Mouse (Mus musculus) heart, adult 2 months (tissue): ENCODE measurements around the gene Tmem186. TPM values are rescaled to one million over a fixed set of nuclear protein-coding genes. Genes with fewer than 3 reads are reported as not detected.

Experiments
- DNase-seq, 2 experiments: peaks; one replicate each; pipeline ENCODE4 v3.0.0; 2021
- H3K27ac ChIP-seq: fragments of 200-600 bp; 2 replicates; pipeline ENCODE4 v1.8.1; 2022
- H3K27me3 ChIP-seq: fragments of 200-500 bp; 2 replicates; pipeline ENCODE4 v1.6.1; 2012; ENCODE audit warnings: mild to moderate bottlenecking, low read length, inconsistent platforms, mixed read lengths; ENCODE audit not compliant: control insufficient read depth, insufficient read depth
- H3K36me3 ChIP-seq: fragments of 200-500 bp; 2 replicates; pipeline ENCODE4 v1.6.1; 2012; ENCODE audit warnings: low read length, inconsistent platforms; ENCODE audit not compliant: control insufficient read depth, insufficient read depth
- H3K4me1 ChIP-seq: fragments of 200-500 bp; 2 replicates; pipeline ENCODE4 v1.6.1; 2011; ENCODE audit warnings: low read length; ENCODE audit not compliant: control insufficient read depth, insufficient read depth
- H3K4me3 ChIP-seq: fragments of 200-600 bp; 2 replicates; pipeline ENCODE4 v1.8.1; 2022
- H3K79me2 ChIP-seq: fragments of 200-500 bp; replicated peaks from 2 replicates; pipeline ENCODE4 v1.6.1; 2012; ENCODE audit warnings: mild to moderate bottlenecking, inconsistent platforms, low read length, moderate library complexity, mixed read lengths; ENCODE audit not compliant: control insufficient read depth, insufficient read depth
- H3K9ac ChIP-seq: fragments of 200-500 bp; 2 replicates; pipeline ENCODE4 v1.6.1; 2012; ENCODE audit warnings: low read depth, mild to moderate bottlenecking, control low read depth, inconsistent platforms, low read length, mixed read lengths
- CTCF ChIP-seq: fragments of 200-600 bp; IDR thresholded peaks from 2 replicates; pipeline ENCODE4 v1.8.1; 2022; ENCODE audit warnings: antibody characterized with exemption, mild to moderate bottlenecking, moderate library complexity
- EP300 ChIP-seq: fragments of 200-500 bp; IDR thresholded peaks from 2 replicates; pipeline ENCODE4 v1.6.1; 2011; ENCODE audit warnings: low read depth, low read length, control low read depth; ENCODE audit not compliant: insufficient read depth
- POLR2A ChIP-seq: fragments of 200-500 bp; IDR thresholded peaks from 2 replicates; pipeline ENCODE4 v1.6.1; 2011; ENCODE audit warnings: mild to moderate bottlenecking, low read depth, low read length, control low read depth; ENCODE audit not compliant: insufficient read depth
- WGBS: fragments of 180-500 bp; shearing (Covaris S2); methylation state at CpG from one replicate; pipeline ENCODE4 v1.1.7; 2018; 5-methylcytosine and 5-hydroxymethylcytosine counted together
- intact Hi-C: fragments of 180-260 bp; cut with DNase I; formaldehyde crosslinking; loops from one replicate; pipeline ENCODE4 v1.15.1; 2025
- polyA plus RNA-seq: library from polyadenylated mRNA; depleted of rRNA; stranded (reverse); fragments of >200 nt; gene quantifications from 2 replicates; pipeline ENCODE4 v1.2.3, GENCODE M21; 2012
- total RNA-seq, 2 experiments: library from RNA; stranded (reverse); gene quantifications; 2 replicates each; pipeline ENCODE4 v1.2.3; 2021

The Tmem186 gene
- total and polyA plus RNA-seq, 3 experiments, result 13.7 to 19.1 (median 17.2) TPM

DNA sequence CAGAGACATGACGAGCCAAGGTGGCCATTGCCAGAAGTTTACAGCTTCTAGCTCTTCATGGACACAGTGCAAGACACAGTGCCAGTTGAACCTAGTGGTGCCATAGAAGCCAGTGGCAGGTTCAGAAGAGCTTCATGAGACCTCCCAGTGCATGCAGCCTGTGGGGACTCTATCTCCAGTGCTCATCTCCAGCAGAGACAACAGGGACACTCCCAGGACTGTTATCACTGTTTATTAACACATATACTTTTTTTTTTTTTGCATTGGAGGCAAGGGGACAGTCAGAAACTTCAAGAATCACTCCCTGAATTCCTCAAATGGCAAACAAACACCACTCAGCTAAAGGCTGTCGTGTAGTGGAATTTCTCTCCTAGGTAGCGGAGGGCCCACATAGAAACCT, 24.1 kb downstream of the Tmem186 start:
- Histone ChIP-seq H3K9ac (no peak overlapping the region), H3K79me2 (no peaks in the 10 kb centered on the region), H3K4me3 (no peak overlapping the region), H3K27me3 (no peaks in the 10 kb centered on the region), H3K36me3 (no peaks in the 10 kb centered on the region), H3K27ac (no peak overlapping the region), H3K4me1 (no peaks in the 10 kb centered on the region)
- WGBS, result 84% methylated on average over 3 of the region's 3 CpGs
- DNase-seq, result no peak
- TF ChIP-seq CTCF, result no peak
- TF ChIP-seq POLR2A, result no peak
- TF ChIP-seq EP300, result no peak
- intact Hi-C loops, result no loop called here

DNA sequence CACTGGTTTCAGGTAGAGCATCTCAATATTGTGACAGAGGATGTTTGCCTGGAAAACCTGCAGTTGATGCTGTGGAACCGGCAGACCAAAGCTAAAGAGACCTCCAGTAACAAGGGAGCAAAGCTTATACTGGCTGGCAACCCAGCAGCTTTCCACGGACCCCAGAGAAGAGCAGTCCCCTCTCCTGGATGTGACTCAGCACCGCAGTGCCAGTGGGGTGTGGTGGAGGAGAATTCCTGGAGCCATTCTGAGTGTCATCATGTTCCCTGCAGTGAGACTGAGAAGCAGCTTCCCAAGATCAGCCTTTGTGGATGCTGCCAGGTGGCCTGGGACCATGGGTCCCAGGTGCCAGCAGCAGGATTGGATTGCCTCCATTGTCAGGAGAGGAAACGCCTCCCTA, 24.5 kb downstream of the Tmem186 start:
- no peak for DNase-seq
- no peak overlapping the region for H3K9ac ChIP-seq
- no peak overlapping the region for H3K4me3 ChIP-seq
- H3K27me3 ChIP-seq, result no peaks in the 10 kb centered on the region
- no peaks in the 10 kb centered on the region for H3K4me1 ChIP-seq
- H3K36me3 ChIP-seq, result no peaks in the 10 kb centered on the region
- no peak for TF ChIP-seq CTCF
- no peak for TF ChIP-seq POLR2A
- TF ChIP-seq EP300, result no peak
- 79% methylated on average over 4 of the region's 4 CpGs for WGBS
- H3K27ac ChIP-seq, result no peak overlapping the region
- intact Hi-C loops, result no loop called here
- H3K79me2 ChIP-seq, result no peaks in the 10 kb centered on the region

DNA sequence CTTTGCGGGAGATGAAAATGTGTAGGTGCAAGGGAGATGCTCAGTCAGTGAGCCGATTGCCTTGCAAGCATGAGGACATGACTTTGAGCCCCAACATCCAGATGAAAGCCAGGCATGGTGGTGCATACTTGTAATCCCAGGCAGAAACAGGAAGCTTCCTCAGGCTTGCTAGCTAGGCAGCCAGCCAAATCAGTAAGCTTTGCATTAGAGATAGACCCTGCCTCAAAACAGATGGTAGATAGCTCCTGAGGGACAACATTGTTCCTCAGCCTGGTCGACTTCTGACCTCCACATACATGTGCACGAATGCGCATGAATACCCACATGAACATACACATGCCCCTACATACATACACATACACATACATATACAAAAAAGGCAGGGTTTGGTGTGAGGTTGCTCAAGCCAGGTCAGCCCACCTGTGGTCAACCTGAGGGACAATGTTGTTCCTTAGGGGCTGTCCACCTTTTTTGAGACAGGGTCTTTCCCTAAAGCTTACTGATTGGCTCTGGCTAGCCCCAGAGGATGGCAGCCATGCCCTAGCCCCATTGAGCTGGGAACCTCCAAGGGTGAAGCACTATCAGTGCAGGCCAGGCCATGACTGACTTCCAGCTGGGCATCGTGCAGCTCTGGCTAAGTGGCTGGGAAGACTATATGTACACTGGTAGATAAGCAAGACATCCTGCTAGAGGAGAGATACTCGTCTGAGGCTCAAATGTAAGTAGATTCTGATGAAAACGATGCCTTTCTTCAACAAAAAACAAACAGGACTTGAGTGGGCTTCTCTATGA, 25.1 kb downstream of the Tmem186 start:
- Histone ChIP-seq H3K36me3 (no peaks in the 10 kb centered on the region), H3K4me1 (no peaks in the 10 kb centered on the region), H3K27ac (no peak overlapping the region), H3K9ac (no peak overlapping the region), H3K4me3 (no peak overlapping the region), H3K27me3 (no peaks in the 10 kb centered on the region), H3K79me2 (no peaks in the 10 kb centered on the region)
- TF ChIP-seq CTCF, result no peak
- TF ChIP-seq POLR2A, result no peak
- TF ChIP-seq EP300, result no peak
- intact Hi-C loops, result no loop called here
- 64% methylated on average over 8 of the region's 8 CpGs for WGBS
- no peak for DNase-seq

DNA sequence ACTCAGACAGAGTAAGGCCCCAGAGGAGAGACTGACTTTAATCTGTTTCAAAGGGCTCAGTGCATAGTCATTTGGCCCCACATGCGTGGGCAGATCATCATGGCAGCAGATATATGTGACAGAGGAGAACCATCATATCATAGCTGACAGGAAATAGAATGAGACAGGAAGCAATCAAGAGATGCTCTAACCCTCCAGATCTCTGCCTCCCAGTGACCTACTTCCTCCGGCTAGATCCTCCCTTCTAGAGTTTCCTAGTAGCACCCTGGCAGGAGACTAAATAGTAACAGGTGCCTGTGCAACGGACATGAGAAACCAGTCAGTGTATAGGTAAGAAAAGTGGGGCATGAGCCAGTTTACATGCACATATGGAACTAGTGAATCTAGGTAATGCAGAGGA, 27.1 kb downstream of the Tmem186 start:
- Histone ChIP-seq H3K36me3 (no peaks in the 10 kb centered on the region), H3K27ac (no peak overlapping the region), H3K4me3 (no peak overlapping the region), H3K79me2 (no peaks in the 10 kb centered on the region), H3K4me1 (no peaks in the 10 kb centered on the region), H3K9ac (no peak overlapping the region), H3K27me3 (no peaks in the 10 kb centered on the region)
- WGBS, result 61% methylated on average over 3 of the region's 3 CpGs
- TF ChIP-seq CTCF, result no peak
- TF ChIP-seq POLR2A, result no peak
- no peak for TF ChIP-seq EP300
- intact Hi-C loops, result no loop called here
- no peak for DNase-seq

DNA sequence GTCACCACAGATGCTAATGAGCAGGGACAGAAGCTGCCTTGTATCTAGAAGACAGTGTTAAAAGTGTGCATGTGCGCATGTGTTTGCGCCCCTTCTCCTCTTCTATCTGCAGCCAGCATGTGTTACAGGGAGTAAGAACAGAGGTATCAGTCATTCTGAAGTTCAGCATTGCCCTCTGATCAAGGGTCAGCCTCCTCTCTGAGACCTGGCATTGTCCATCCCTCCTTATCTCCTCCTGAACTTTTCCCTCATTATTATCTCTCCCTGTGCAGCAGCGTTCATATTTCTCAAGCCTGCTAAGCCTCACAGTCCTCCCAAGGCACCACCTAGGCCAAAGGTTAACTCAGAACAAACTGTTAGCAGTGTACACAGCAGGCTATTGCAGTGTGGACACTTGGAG, 33.7 kb downstream of the Tmem186 start:
- no peak overlapping the region for H3K9ac ChIP-seq
- intact Hi-C loops, result no loop called here
- TF ChIP-seq POLR2A, result no peak
- TF ChIP-seq CTCF, result no peak
- no peak for TF ChIP-seq EP300
- H3K27ac ChIP-seq, result no peak overlapping the region
- H3K27me3 ChIP-seq, result no peaks in the 10 kb centered on the region
- no peak overlapping the region for H3K4me3 ChIP-seq
- H3K36me3 ChIP-seq, result no peaks in the 10 kb centered on the region
- no peak for DNase-seq
- H3K79me2 ChIP-seq, result no peaks in the 10 kb centered on the region
- H3K4me1 ChIP-seq, result no peaks in the 10 kb centered on the region
- 54% methylated on average over 3 of the region's 3 CpGs for WGBS

DNA sequence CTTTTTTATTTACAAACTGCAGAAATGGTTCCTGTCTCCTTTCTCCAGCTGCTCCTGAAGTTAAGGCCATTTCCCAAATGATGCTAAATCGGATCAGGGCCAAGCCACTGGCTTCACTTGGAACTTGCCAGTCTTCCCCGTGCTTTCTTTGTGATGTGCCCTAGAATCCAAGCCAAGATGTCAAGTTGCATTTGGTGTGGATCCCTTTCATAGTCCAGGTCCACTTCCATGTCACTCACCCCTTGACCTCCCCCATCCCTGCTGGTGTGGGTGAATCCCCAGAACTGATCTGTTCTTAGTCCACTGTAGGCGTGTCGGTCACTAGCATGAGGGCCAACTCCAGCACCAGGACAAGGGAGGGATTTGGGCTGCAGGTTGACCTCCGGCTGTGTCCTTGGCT, 40.0 kb downstream of the Tmem186 start:
- no peaks in the 10 kb centered on the region for H3K4me1 ChIP-seq
- no peak overlapping the region for H3K4me3 ChIP-seq
- no peaks in the 10 kb centered on the region for H3K36me3 ChIP-seq
- H3K27ac ChIP-seq, result no peak overlapping the region
- H3K79me2 ChIP-seq, result no peaks in the 10 kb centered on the region
- intact Hi-C loops, result no loop called here
- DNase-seq, result no peak
- 80% methylated on average over 5 of the region's 5 CpGs for WGBS
- no peak overlapping the region for H3K9ac ChIP-seq
- H3K27me3 ChIP-seq, result no peaks in the 10 kb centered on the region
- TF ChIP-seq POLR2A (no peak), CTCF (no peak), EP300 (no peak)
